Mouse (Mus musculus) thymus, postnatal 4 days (tissue): Measurements from ENCODE around the gene E030018B13Rik.
A peak's percentile ranks its signal among the peaks of the same experiment; 100 is the strongest.

Experiments used
- DNase-seq: peaks from one replicate; pipeline ENCODE4 v3.0.0; 2021

Gene E030018B13Rik

GRCm38 (mm10) chr7:63898201-63898600, 18.5 kb upstream of the E030018B13Rik start:
- no peak for DNase-seq

- peak; percentile 54 for DNase-seq
These were observed 16.7 kb upstream of the E030018B13Rik start for GRCm38 (mm10) chr7:63899925-63900324.

- DNase-seq: no peak
These were observed 16.2 kb upstream of the E030018B13Rik start for GRCm38 (mm10) chr7:63900411-63900810.

GRCm38 (mm10) chr7:63901346-63901745, 15.3 kb upstream of the E030018B13Rik start:
- peak; percentile 94 for DNase-seq

DNA sequence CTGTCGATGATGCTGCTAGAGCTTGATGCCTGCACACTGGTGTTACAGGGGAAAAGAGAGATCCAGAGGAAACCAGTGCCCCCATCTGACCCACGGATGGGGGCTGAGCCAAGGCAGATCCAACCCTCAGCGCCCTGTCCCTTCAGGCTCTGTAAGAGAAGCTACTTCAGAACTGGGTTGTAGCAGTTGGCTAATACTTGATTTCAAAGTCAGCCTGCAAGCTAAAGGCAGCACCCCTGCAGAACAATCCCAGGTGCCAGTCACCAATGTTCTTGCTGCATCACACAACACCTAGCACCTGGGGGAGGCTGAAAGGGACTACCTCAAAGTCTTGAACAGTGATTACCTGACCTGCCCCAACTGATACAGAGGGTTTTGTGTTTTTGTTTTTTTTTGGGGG, 14.7 kb upstream of the E030018B13Rik start:
- DNase-seq: peak; percentile 50

- no peak for DNase-seq
These were observed 13.9 kb upstream of the E030018B13Rik start for GRCm38 (mm10) chr7:63902604-63903210.

GRCm38 (mm10) chr7:63903635-63904380, 12.8 kb upstream of the E030018B13Rik start:
- DNase-seq: no peak

GRCm38 (mm10) chr7:63905190-63905589, 11.5 kb upstream of the E030018B13Rik start:
- no peak for DNase-seq

DNA sequence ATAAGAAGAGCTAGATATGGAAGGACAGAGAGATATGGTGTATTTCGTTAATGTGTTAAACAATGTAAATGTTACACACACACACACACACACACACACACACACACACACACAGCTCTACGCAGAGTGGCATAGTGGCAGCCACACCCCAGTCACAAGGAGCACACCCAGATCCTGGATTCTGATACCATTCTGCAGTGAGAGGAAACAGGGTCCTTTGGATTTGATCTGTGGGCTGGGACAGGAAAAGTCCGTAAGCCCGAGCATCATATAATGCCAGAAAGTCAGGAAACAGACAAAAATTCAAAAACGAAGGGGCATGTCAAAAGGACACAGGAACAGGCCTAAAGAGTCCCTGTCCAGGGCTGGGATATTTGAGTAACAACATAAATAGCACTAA, 11.0 kb upstream of the E030018B13Rik start:
- DNase-seq: no peak

DNA sequence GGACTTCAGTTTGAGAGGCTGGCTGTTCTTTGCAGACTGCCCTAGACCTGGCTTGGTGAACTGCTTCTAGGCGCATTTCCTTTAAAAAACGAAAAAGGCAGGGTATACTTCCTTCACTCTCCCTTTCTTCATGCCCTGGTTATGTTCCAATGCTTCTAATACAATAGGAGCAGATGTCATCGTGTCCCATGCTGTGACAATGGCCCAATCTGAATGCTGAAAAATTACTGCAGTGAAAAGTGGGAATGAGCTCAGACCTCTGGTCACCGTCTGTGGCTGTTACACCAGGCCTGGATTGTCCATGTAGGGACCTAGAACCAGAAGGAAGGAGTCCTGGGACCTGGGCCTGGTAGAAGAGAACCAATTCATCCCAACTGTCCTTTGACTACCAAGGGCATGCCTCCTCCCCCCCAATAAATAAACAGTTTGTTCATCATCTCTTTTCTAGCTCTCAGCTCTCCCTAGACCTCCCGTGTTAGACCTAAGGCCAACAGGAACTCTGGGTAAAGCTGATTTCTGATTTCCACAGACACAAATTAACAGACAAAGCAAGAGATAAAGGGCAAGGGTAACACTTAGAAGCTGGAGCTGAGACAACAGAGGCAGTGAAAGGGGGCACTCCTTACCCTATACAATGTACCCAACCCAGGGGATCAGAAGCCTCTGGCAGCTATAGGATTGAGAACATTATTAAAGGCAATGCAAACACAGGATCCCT, 8.7 kb upstream of the E030018B13Rik start:
- no peak for DNase-seq

- DNase-seq: no peak
These were observed 8.0 kb upstream of the E030018B13Rik start for GRCm38 (mm10) chr7:63908496-63909285.

DNA sequence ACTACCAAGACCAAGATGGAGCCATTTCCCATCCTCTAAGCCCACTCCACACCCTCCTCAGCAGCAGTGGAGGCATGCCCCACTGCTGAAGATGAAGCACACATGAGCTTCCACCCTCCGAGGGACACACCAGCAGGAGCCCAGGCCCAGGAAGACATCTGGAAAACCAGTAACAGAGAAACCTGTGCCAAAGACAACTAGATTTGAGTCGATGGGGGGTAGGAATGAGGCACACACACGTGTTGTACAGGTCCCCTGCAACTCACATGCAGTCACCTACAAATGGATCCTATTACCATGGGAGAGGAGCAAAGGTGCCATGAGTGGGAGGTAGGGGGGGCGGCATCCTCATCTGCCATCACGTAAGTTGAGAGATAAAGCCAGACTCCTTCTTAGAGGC, 6.4 kb upstream of the E030018B13Rik start:
- DNase-seq: no peak

DNA sequence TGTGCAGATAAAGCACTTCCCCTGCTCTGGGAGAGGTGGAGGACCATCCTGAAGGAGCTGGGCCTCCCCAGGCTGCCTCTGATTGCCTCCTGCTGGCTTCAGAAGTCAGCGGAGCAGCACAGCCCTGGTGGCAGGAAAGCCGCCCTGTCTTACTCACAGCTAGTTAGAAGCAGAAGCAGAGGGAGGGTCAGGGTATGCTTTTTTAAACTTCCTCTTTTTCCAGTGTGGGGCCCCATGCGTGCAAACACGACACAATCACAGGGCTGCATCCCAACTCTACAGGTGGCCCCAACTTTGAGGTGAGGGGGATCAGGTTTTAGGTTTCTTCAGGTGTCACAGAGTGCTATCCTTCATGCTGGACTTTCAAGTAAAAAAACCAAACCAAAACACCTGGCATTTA, 5.7 kb upstream of the E030018B13Rik start:
- DNase-seq: peak; percentile 50

DNA sequence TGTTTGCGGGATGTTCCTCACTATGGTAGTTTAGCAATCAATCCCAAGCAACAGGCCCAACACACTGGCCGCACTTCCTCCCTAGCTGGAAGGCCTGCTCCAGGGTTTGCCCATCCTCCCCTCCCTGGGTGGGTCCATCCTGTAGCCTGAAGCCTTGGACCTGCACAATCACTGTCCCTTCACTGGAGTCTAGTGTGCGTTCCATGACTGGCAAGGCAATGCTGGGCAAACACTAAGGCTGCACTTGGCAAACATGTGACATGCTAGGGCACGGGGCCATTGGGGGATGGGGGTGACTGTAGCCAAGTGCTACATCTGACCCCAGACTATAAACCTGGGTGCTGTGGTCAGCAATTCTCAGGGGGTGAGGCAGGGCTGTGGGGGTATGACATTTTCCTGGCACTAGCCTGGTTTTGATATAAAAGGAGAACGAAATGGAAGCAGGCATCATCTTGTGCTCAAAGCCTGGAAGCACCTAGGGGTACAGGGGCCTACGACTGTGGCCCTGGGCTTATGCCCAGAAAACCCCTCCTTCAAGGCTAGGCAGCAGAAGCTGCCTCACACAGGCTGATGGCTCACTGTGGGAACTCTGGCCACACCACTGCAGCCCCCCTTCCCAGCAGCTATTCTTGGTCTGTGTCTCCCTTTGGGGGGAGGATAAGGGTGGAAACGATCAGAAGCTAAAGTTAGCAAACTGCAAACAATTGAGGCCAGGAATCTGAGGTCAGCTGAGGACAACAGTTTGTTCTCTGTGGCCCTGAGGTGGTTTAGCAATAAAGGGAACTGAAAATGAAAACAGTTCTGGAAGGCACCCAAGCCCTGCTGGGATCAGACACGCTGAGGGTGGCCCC, 5.0 kb upstream of the E030018B13Rik start:
- DNase-seq: no peak

- DNase-seq: no peak
These were observed 4.3 kb upstream of the E030018B13Rik start for GRCm38 (mm10) chr7:63912234-63912810.

GRCm38 (mm10) chr7:63912924-63913723, 3.5 kb upstream of the E030018B13Rik start:
- DNase-seq: no peak

GRCm38 (mm10) chr7:63913724-63914692, 2.6 kb upstream of the E030018B13Rik start:
- no peak for DNase-seq

DNA sequence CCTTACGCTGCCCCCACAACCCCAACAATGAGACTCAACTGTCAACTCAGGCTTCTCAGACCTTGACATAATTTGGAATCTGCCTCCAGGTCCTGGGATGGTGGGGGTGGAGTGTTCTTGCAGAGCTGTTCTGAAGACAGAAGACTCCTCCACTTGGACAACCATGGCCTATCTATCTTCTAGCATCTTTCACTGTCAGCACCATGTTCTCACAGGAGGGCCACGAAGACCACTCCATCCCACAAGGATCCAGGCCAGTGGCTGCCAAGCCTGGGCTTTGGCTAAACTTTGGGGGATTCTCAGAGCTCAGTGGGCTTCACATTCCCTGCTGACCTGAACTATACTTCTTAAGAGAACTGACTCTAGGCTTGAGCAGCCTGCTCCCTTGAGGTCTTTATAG, 1.8 kb upstream of the E030018B13Rik start:
- no peak for DNase-seq

DNA sequence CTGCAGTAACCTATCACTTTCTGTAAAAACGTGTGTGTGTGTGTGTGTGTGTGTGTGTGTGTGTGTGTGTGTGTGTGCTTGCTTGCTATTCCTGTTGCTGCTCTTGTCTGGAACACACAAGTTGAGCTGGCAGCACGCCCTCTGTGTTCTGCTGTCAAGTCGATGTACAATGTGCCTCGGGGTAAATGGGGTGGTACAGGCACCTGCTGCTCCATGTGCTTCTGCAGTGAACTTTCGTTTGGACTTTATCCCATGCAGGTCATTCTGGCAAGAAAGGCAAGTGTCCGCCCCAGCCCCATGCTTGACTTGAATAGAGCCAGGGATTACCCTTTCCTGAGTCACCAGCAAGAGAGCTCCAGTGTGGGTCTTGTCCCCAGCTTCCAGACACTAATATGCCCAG, 1.0 kb downstream of the E030018B13Rik start:
- no peak for DNase-seq
